ENCODE assay signal across 21 mouse cellular contexts in the genomic region with DNA sequence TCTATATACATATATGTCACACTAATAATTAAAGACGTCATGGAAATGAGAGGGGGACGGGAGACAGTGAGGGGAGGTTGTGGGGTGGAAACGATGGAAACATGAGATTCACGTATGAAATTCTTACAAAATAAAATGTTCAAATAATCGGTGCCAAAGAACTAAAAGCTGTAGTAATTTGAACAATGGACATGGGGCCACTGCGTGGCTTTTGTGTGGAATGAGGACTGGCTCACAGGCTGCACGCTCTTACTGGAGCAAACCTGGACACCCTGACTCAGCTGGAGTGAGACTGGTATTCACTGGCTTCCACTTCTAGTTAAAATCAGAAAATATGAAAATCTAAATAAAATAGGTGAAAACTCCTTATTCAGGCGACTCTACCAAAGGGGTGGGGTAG.
"Had no signal": no experiment of that assay in that cellular context is flagged by ENCODE, and none has a peak within 500 bp of the region (broad histone marks: within the 10 kb centered on the region; RNA-seq: fewer than 3 reads in every experiment).

No protein-coding gene starts in this region.

- H3K4me3 ChIP-seq: embryonic facial prominence, embryonic 10.5 days; embryonic facial prominence, embryonic 12.5 days; embryonic facial prominence, embryonic 13.5 days; embryonic facial prominence, embryonic 15.5 days; erythroblast, embryonic 14.5 days; forebrain, embryonic 10.5 days; forebrain, embryonic 12.5 days; forebrain, embryonic 13.5 days; forebrain, embryonic 15.5 days; gastrocnemius, adult 2 months; heart, adult 2 months had no signal

- H3K9me3 ChIP-seq: embryonic facial prominence, embryonic 10.5 days; embryonic facial prominence, embryonic 12.5 days; embryonic facial prominence, embryonic 13.5 days; embryonic facial prominence, embryonic 15.5 days; forebrain, embryonic 10.5 days; forebrain, embryonic 12.5 days; forebrain, embryonic 13.5 days; forebrain, embryonic 15.5 days had no signal

- H3K9ac ChIP-seq: embryonic facial prominence, embryonic 12.5 days; embryonic facial prominence, embryonic 13.5 days; embryonic facial prominence, embryonic 15.5 days; forebrain, embryonic 12.5 days; forebrain, embryonic 13.5 days; forebrain, embryonic 15.5 days; forebrain, postnatal 0 days had no signal

- ATAC-seq: forebrain, embryonic 13.5 days; forebrain, embryonic 14.5 days; forebrain, embryonic 15.5 days; forebrain, embryonic 16.5 days; forebrain, postnatal 0 days had no signal

- H3K4me2 ChIP-seq: embryonic facial prominence, embryonic 12.5 days; embryonic facial prominence, embryonic 13.5 days; embryonic facial prominence, embryonic 15.5 days; forebrain, embryonic 12.5 days; forebrain, embryonic 13.5 days; forebrain, embryonic 15.5 days had no signal

- H3K27me3 ChIP-seq: embryonic facial prominence, embryonic 12.5 days; embryonic facial prominence, embryonic 13.5 days; embryonic facial prominence, embryonic 15.5 days; forebrain, embryonic 13.5 days; forebrain, embryonic 15.5 days had no signal

- H3K36me3 ChIP-seq: embryonic facial prominence, embryonic 10.5 days; embryonic facial prominence, embryonic 12.5 days; embryonic facial prominence, embryonic 13.5 days; embryonic facial prominence, embryonic 15.5 days; forebrain, embryonic 10.5 days; forebrain, embryonic 12.5 days; forebrain, embryonic 15.5 days had no signal

- DNase-seq: cerebellum, adult 9-10 months; embryo, embryonic 11 days; forebrain, postnatal 0 days; gastrocnemius, adult 2 months; gastrocnemius, postnatal 10 days; gastrocnemius, postnatal 14 days; gastrocnemius, postnatal 25 days; gastrocnemius, postnatal 36 days; heart, adult 18-20 months; heart, adult 2 months had no signal

- H3K27ac ChIP-seq: embryonic facial prominence, embryonic 12.5 days; embryonic facial prominence, embryonic 13.5 days; forebrain, embryonic 10.5 days; forebrain, embryonic 12.5 days; forebrain, embryonic 13.5 days; forebrain, embryonic 15.5 days; gastrocnemius, adult 2 months; heart, adult 2 months had no signal
